Mouse (Mus musculus): ENCODE measurements around the gene Atg10.

DNA sequence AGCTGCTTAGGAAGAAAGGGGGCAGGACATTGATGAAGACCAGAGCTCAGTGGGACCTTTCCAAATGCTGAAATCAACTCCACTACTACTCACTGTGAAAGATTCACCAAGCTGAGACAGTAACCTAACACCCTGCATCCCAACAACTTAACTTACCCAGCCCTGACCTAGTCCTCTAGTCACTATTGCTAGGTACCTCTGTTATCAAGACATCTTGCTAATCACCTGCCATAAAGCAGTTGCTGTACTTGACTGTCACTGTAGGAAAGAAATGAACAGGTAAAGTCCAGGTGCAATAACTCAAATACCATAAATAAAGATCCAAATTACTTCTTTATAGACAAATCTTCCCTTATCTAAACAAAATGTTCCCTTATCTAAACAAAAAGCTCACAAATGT is 66.3 kb downstream of the Atg10 start:
- TF ChIP-seq CTCF (IDR thresholded peaks at IDR 0.05; ENCODE audit: low read depth) = no peak
- no peak for TF ChIP-seq EP300 (IDR thresholded peaks at IDR 0.05; ENCODE audit: low read depth)

Measured in heart, postnatal 0 days (tissue).